ENCODE assay signal across 35 mouse cellular contexts in genomic region chr6:142366473-142367018, GRCm38 (mm10). TPM values are rescaled to one million over a fixed set of nuclear protein-coding genes. Genes with fewer than 3 reads are reported as not detected.
A peak's percentile ranks its signal among the peaks of the same experiment; 100 is the strongest.
DNase-seq lines count a peak whose midpoint lies in the region; ATAC-seq and TF ChIP-seq lines count a peak whose summit lies in the region.
"Had no signal": no experiment of that assay in that cellular context is flagged by ENCODE, and none has a peak within 500 bp of the region (broad histone marks: within the 10 kb centered on the region; RNA-seq: fewer than 3 reads in every experiment).

No protein-coding gene starts in this region.

- intact Hi-C loops in heart, adult 2 months (cut with DNase I) = no loop called here

- H3K36me3 ChIP-seq in heart, adult 2 months (ENCODE audit: control insufficient read depth, insufficient read depth, low read length) = no peaks in the 10 kb centered on the region
- H3K36me3 ChIP-seq in midbrain, embryonic 11.5 days (ENCODE audit: control insufficient read depth, insufficient read depth, low read length) = peaks cover under 1% of the 10 kb centered on the region; the same call in 1 of the 2 replicates
- peaks cover 51% of the 10 kb centered on the region; the same call in 1 of the 2 replicates for H3K36me3 ChIP-seq in midbrain, postnatal 0 days (ENCODE audit: insufficient read depth, low read length)

- ATAC-seq in midbrain, embryonic 11.5 days (ENCODE audit: low FRiP score) = no peak
- ATAC-seq in midbrain, postnatal 0 days (ENCODE audit: low FRiP score) = no peak
- no peak for ATAC-seq in megakaryocyte, adult 5-6 weeks (ENCODE audit: poor library complexity, severe bottlenecking)
- ATAC-seq: CD4-positive, CD25-positive, alpha-beta regulatory T cell, adult 4 months; forebrain, embryonic 13.5 days; forebrain, postnatal 0 days had no signal

- no peak for TF ChIP-seq CTCF in heart, adult 2 months (IDR thresholded peaks at IDR 0.05)
- no peak for TF ChIP-seq CTCF in midbrain, postnatal 0 days (IDR thresholded peaks at IDR 0.05)
- TF ChIP-seq CTCF in embryonic fibroblast, embryonic 13.5 days (IDR thresholded peaks at IDR 0.05; ENCODE audit: borderline replicate concordance, insufficient read depth, low read length) = no peak

- H3K9ac ChIP-seq in heart, adult 2 months (ENCODE audit: low read depth, low read length) = no peak overlapping the region
- H3K9ac ChIP-seq in midbrain, embryonic 11.5 days (ENCODE audit: low read length) = no peak overlapping the region
- H3K9ac ChIP-seq in midbrain, postnatal 0 days (replicated peaks; ENCODE audit: low read length, poor library complexity, severe bottlenecking) = no peak overlapping the region
- H3K9ac ChIP-seq: embryonic facial prominence, embryonic 13.5 days; forebrain, embryonic 13.5 days; forebrain, postnatal 0 days; heart, embryonic 13.5 days; hindbrain, embryonic 12.5 days; hindbrain, embryonic 15.5 days had no signal

- WGBS in heart, adult 2 months = 87% methylated on average over 10 of the region's 10 CpGs
- 95% methylated on average over 10 of the region's 10 CpGs for WGBS in midbrain, embryonic 11.5 days
- WGBS in midbrain, postnatal 0 days = 93% methylated on average over 10 of the region's 10 CpGs

- no peaks in the 10 kb centered on the region for H3K27me3 ChIP-seq in heart, adult 2 months (ENCODE audit: control insufficient read depth, insufficient read depth, low read length)
- H3K27me3 ChIP-seq in midbrain, embryonic 11.5 days (ENCODE audit: control insufficient read depth, insufficient read depth, low read length) = no peaks in the 10 kb centered on the region
- H3K27me3 ChIP-seq in midbrain, postnatal 0 days (ENCODE audit: insufficient read depth, low read length) = no peaks in the 10 kb centered on the region
- H3K27me3 ChIP-seq: embryonic facial prominence, embryonic 13.5 days; forebrain, embryonic 13.5 days; heart, embryonic 13.5 days; hindbrain, embryonic 12.5 days; hindbrain, embryonic 15.5 days had no signal

- peak; percentile 53 for DNase-seq in heart, adult 11 months
- no peak for DNase-seq in heart, adult 2 months
- peak; percentile 53 for DNase-seq in midbrain, embryonic 11.5 days (ENCODE audit: low spot score, missing footprints)
- DNase-seq in midbrain, postnatal 0 days (ENCODE audit: low spot score) = no peak
- no peak for DNase-seq in lung, postnatal 25 days (ENCODE audit: low spot score)
- no peak for DNase-seq in cerebellum, postnatal 36 days
- DNase-seq: B cell, adult 2 months; cerebellum, adult 11 months; cerebellum, adult 2 months; cerebellum, adult 9-11 months; cerebellum, postnatal 25 days; embryo, embryonic 11 days; forebrain, postnatal 0 days; gastrocnemius, adult 2 months; gastrocnemius, postnatal 14 days; heart, adult 18-20 months; heart, postnatal 14 days; heart, postnatal 4 days had no signal

- no peak overlapping the region for H3K27ac ChIP-seq in heart, adult 2 months
- no peak overlapping the region for H3K27ac ChIP-seq in midbrain, embryonic 11.5 days (ENCODE audit: low read depth, low read length)
- H3K27ac ChIP-seq in midbrain, postnatal 0 days (ENCODE audit: low read depth, low read length) = no peak overlapping the region
- H3K27ac ChIP-seq in embryonic fibroblast, embryonic 13.5 days (ENCODE audit: insufficient read depth, low read length) = peak overlapping the region; percentile 34
- H3K27ac ChIP-seq: embryonic facial prominence, embryonic 10.5 days; embryonic facial prominence, embryonic 13.5 days; forebrain, embryonic 10.5 days; forebrain, embryonic 13.5 days; gastrocnemius, adult 2 months; heart, embryonic 10.5 days; heart, embryonic 13.5 days; hindbrain, embryonic 12.5 days; hindbrain, embryonic 15.5 days had no signal

- no peak overlapping the region for H3K4me3 ChIP-seq in heart, adult 2 months
- no peak overlapping the region for H3K4me3 ChIP-seq in midbrain, embryonic 11.5 days (ENCODE audit: low read depth, low read length)
- no peak overlapping the region for H3K4me3 ChIP-seq in midbrain, postnatal 0 days (ENCODE audit: low read depth, low read length)
- H3K4me3 ChIP-seq in embryonic fibroblast, embryonic 13.5 days (ENCODE audit: insufficient read depth, low read length) = no peak overlapping the region
- H3K4me3 ChIP-seq: embryonic facial prominence, embryonic 10.5 days; embryonic facial prominence, embryonic 13.5 days; forebrain, embryonic 10.5 days; forebrain, embryonic 13.5 days; gastrocnemius, adult 2 months; heart, embryonic 10.5 days; heart, embryonic 13.5 days; hindbrain, embryonic 12.5 days; hindbrain, embryonic 15.5 days had no signal

- TF ChIP-seq POLR2A in heart, adult 2 months (IDR thresholded peaks at IDR 0.05; ENCODE audit: insufficient read depth, low read depth, low read length) = no peak
- no peak for TF ChIP-seq POLR2A in embryonic fibroblast, embryonic 13.5 days (IDR thresholded peaks at IDR 0.05; ENCODE audit: low read depth, low read length)

- H3K4me1 ChIP-seq in heart, adult 2 months (ENCODE audit: control insufficient read depth, insufficient read depth, low read length) = no peaks in the 10 kb centered on the region
- no peaks in the 10 kb centered on the region for H3K4me1 ChIP-seq in midbrain, embryonic 11.5 days (ENCODE audit: control insufficient read depth, insufficient read depth, low read length)
- no peaks in the 10 kb centered on the region for H3K4me1 ChIP-seq in midbrain, postnatal 0 days (ENCODE audit: insufficient read depth, low read length)
- peaks cover 16% of the 10 kb centered on the region for H3K4me1 ChIP-seq in embryonic fibroblast, embryonic 13.5 days (ENCODE audit: control insufficient read depth, insufficient read depth, low read length)
- H3K4me1 ChIP-seq: embryonic facial prominence, embryonic 10.5 days; embryonic facial prominence, embryonic 13.5 days; forebrain, embryonic 10.5 days; forebrain, embryonic 13.5 days; heart, embryonic 10.5 days; heart, embryonic 13.5 days; hindbrain, embryonic 12.5 days; hindbrain, embryonic 15.5 days had no signal

- TF ChIP-seq EP300 in heart, adult 2 months (IDR thresholded peaks at IDR 0.05; ENCODE audit: insufficient read depth, low read depth, low read length) = no peak

- no peaks in the 10 kb centered on the region for H3K9me3 ChIP-seq in midbrain, embryonic 11.5 days (ENCODE audit: control insufficient read depth, low read length)
- H3K9me3 ChIP-seq in midbrain, postnatal 0 days (ENCODE audit: low read length) = no peaks in the 10 kb centered on the region
- H3K9me3 ChIP-seq: embryonic facial prominence, embryonic 10.5 days; embryonic facial prominence, embryonic 13.5 days; forebrain, embryonic 10.5 days; forebrain, embryonic 13.5 days; heart, embryonic 10.5 days; heart, embryonic 13.5 days; hindbrain, embryonic 12.5 days; hindbrain, embryonic 15.5 days had no signal

- no peak overlapping the region for H3K4me2 ChIP-seq in midbrain, embryonic 11.5 days
- no peak overlapping the region for H3K4me2 ChIP-seq in midbrain, postnatal 0 days (ENCODE audit: low read depth, low read length, poor library complexity, severe bottlenecking)
- H3K4me2 ChIP-seq: embryonic facial prominence, embryonic 13.5 days; forebrain, embryonic 13.5 days; heart, embryonic 13.5 days; hindbrain, embryonic 12.5 days; hindbrain, embryonic 15.5 days had no signal

- no peaks in the 10 kb centered on the region for H3K79me2 ChIP-seq in heart, adult 2 months (replicated peaks; ENCODE audit: control insufficient read depth, insufficient read depth, low read length)

RNA-seq across cellular contexts. Expression of gene Recql, which starts 20.3 kb away (rescaled TPM):
- 1 to 10 TPM; 6.9 to 8.4 TPM for total RNA-seq in heart, adult 2 months (2021)
- 2.3 and 5.4 TPM in 2 replicates for polyA plus RNA-seq in heart, adult 2 months (2012; rRNA removed)
- 41.3 and 47.8 TPM in 2 replicates for polyA plus RNA-seq in midbrain, embryonic 11.5 days (2014; fragmentation: Nextera tagmentation; extraction: Ambion mirVana)
- total RNA-seq in midbrain, postnatal 0 days (2014; rRNA removed) = 12.8 and 16.8 TPM in 2 replicates
- 16.2 and 18.7 TPM in 2 replicates for polyA plus RNA-seq in midbrain, postnatal 0 days (2015; fragmentation: Nextera tagmentation; extraction: Ambion mirVana)
- 28.2 and 36.2 TPM in 2 replicates for polyA plus RNA-seq in embryonic fibroblast, embryonic 13.5 days (2011; ENCODE audit: insufficient read length, low read depth, missing spikeins)
- total RNA-seq in megakaryocyte, adult 5-6 weeks (2015) = 31.5 and 35.0 TPM in 2 replicates
- 32.1 and 50.3 TPM in 2 replicates for total RNA-seq in megakaryocyte, adult 5-6 weeks (2017)

RNA-seq across cellular contexts. Expression of gene Golt1b, which starts 20.5 kb away (rescaled TPM):
- 10 to 100 TPM; 15.6 to 21.4 TPM for total RNA-seq in heart, adult 2 months (2021)
- polyA plus RNA-seq in heart, adult 2 months (2012; rRNA removed) = 7.0 and 13.6 TPM in 2 replicates
- 114 and 130 TPM in 2 replicates for polyA plus RNA-seq in midbrain, embryonic 11.5 days (2014; fragmentation: Nextera tagmentation; extraction: Ambion mirVana)
- total RNA-seq in midbrain, postnatal 0 days (2014; rRNA removed) = 46.3 and 52.9 TPM in 2 replicates
- 72.7 and 74.6 TPM in 2 replicates for polyA plus RNA-seq in midbrain, postnatal 0 days (2015; fragmentation: Nextera tagmentation; extraction: Ambion mirVana)
- 78.3 and 88.1 TPM in 2 replicates for polyA plus RNA-seq in embryonic fibroblast, embryonic 13.5 days (2011; ENCODE audit: insufficient read length, low read depth, missing spikeins)
- total RNA-seq in megakaryocyte, adult 5-6 weeks (2015) = 26.3 and 27.7 TPM in 2 replicates
- 30.0 and 31.5 TPM in 2 replicates for total RNA-seq in megakaryocyte, adult 5-6 weeks (2017)

RNA-seq across cellular contexts. Expression of gene Pyroxd1, which starts 21.1 kb away (rescaled TPM):
- 1 to 10 TPM; 9.4 to 9.6 TPM for total RNA-seq in heart, adult 2 months (2021)
- 3.3 and 5.5 TPM in 2 replicates for polyA plus RNA-seq in heart, adult 2 months (2012; rRNA removed)
- 24.6 and 25.3 TPM in 2 replicates for polyA plus RNA-seq in midbrain, embryonic 11.5 days (2014; fragmentation: Nextera tagmentation; extraction: Ambion mirVana)
- total RNA-seq in midbrain, postnatal 0 days (2014; rRNA removed) = 13.5 and 17.7 TPM in 2 replicates
- 18.2 and 20.3 TPM in 2 replicates for polyA plus RNA-seq in midbrain, postnatal 0 days (2015; fragmentation: Nextera tagmentation; extraction: Ambion mirVana)
- polyA plus RNA-seq in embryonic fibroblast, embryonic 13.5 days (2011; ENCODE audit: insufficient read length, low read depth, missing spikeins) = 15.3 and 17.8 TPM in 2 replicates
- 12.3 and 12.7 TPM in 2 replicates for total RNA-seq in megakaryocyte, adult 5-6 weeks (2015)
- total RNA-seq in megakaryocyte, adult 5-6 weeks (2017) = 13.5 and 13.8 TPM in 2 replicates

RNA-seq across cellular contexts. Expression of gene Slco1a5, which starts 43.8 kb away (rescaled TPM):
- not detected for total RNA-seq in heart, adult 2 months (2021)
- 0.06 TPM in 1 of 2 replicates, not detected in the other for polyA plus RNA-seq in heart, adult 2 months (2012; rRNA removed)
- 0.54 and 0.57 TPM in 2 replicates for polyA plus RNA-seq in midbrain, embryonic 11.5 days (2014; fragmentation: Nextera tagmentation; extraction: Ambion mirVana)
- 0.05 and 0.66 TPM in 2 replicates for total RNA-seq in midbrain, postnatal 0 days (2014; rRNA removed)
- 0.51 and 0.60 TPM in 2 replicates for polyA plus RNA-seq in midbrain, postnatal 0 days (2015; fragmentation: Nextera tagmentation; extraction: Ambion mirVana)
- polyA plus RNA-seq in embryonic fibroblast, embryonic 13.5 days (2011; ENCODE audit: insufficient read length, low read depth, missing spikeins) = 0.30 TPM in 2 replicates
- not detected in 2 replicates for total RNA-seq in megakaryocyte, adult 5-6 weeks (2015)
- not detected in 2 replicates for total RNA-seq in megakaryocyte, adult 5-6 weeks (2017)
- total RNA-seq: adrenal gland, adult 2 months; adrenal gland, postnatal 14 days; adrenal gland, postnatal 4 days; gastrocnemius, adult 2 months; gastrocnemius, postnatal 14 days; gastrocnemius, postnatal 4 days; heart, adult 18-20 months; heart, postnatal 14 days; heart, postnatal 4 days had no signal
- polyA plus RNA-seq: adrenal gland, adult 2 months; CD4-positive, CD25-positive, alpha-beta regulatory T cell, adult 4 months; embryonic facial prominence, embryonic 13.5 days; heart, embryonic 13.5 days; intestine, embryonic 14.5 days had no signal

RNA-seq across cellular contexts. Expression of gene Spx, which starts 46.7 kb away (rescaled TPM):
- total RNA-seq in heart, adult 2 months (2021) = not detected
- 0.18 and 0.25 TPM in 2 replicates for polyA plus RNA-seq in heart, adult 2 months (2012; rRNA removed)
- polyA plus RNA-seq in midbrain, embryonic 11.5 days (2014; fragmentation: Nextera tagmentation; extraction: Ambion mirVana) = 2.1 and 2.4 TPM in 2 replicates
- total RNA-seq in midbrain, postnatal 0 days (2014; rRNA removed) = 2.2 and 7.0 TPM in 2 replicates
- polyA plus RNA-seq in midbrain, postnatal 0 days (2015; fragmentation: Nextera tagmentation; extraction: Ambion mirVana) = 5.5 and 7.7 TPM in 2 replicates
- polyA plus RNA-seq in embryonic fibroblast, embryonic 13.5 days (2011; ENCODE audit: insufficient read length, low read depth, missing spikeins) = 1.6 and 2.6 TPM in 2 replicates
- total RNA-seq in megakaryocyte, adult 5-6 weeks (2015) = not detected in 2 replicates
- 0.26 TPM in 1 of 2 replicates, not detected in the other for total RNA-seq in megakaryocyte, adult 5-6 weeks (2017)
- total RNA-seq: adrenal gland, postnatal 14 days; gastrocnemius, adult 2 months; heart, adult 18-20 months; heart, postnatal 14 days; heart, postnatal 4 days had no signal
- polyA plus RNA-seq: heart, embryonic 16.5 days had no signal

Comparison
In these comparisons a context has a peak if more than half of its experiments do, and no peak if none do; other contexts are left out.
1. DNase-seq: peak in heart, adult 11 months (single experiment) and midbrain, embryonic 11.5 days (single experiment); none in heart, adult 2 months (0 of 2), midbrain, postnatal 0 days (single experiment), lung, postnatal 25 days (single experiment) and cerebellum, postnatal 36 days (0 of 2).